Mouse (Mus musculus) left cerebral cortex, adult 18-20 months (tissue): ENCODE data around the gene Mrps17. TPM values are rescaled to one million over a fixed set of nuclear protein-coding genes. Genes with fewer than 3 reads are reported as not detected.

Experiments
- DNase-seq, 2 experiments: peaks; one replicate each; pipeline ENCODE4 v3.0.0; 2021 to 2022; ENCODE audit warnings: low spot score in 2 of 2, mixed read lengths in 1 of 2
- total RNA-seq, 2 experiments: library from RNA; stranded (reverse); gene quantifications; 2 replicates each; pipeline ENCODE4 v1.2.3; 2021

The Mrps17 gene
- total RNA-seq, 2 experiments from 2014 or later, result 72.8 to 81.5 TPM

- DNase-seq, result peak in 1 of 2 experiments; percentile 11
Measured at GRCm38 (mm10) chr5:129740976-129741375, 25.7 kb downstream of the Mrps17 start.

- DNase-seq, result no peak
Measured at GRCm38 (mm10) chr5:129742903-129743488, 27.7 kb downstream of the Mrps17 start.

DNA sequence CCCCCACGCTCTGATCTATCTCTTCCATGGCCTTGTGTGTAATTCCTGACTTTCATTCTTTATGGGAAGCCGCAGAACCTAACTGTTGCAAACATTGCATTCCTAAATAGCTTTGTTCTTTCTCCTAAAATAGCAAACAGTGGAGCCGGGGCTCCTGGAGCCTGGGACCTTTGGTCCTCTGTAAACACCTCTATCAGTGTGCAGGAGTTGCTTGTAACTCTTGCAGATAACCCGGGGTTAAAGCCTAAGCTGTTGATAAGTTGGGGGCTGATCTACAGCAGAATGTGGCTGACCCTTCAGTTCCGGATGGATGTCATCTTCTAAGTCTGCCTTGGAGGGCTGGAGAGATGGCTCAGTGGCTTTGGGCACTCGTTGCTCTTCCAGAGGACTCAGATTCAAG, 28.8 kb downstream of the Mrps17 start:
- DNase-seq, result no peak

DNA sequence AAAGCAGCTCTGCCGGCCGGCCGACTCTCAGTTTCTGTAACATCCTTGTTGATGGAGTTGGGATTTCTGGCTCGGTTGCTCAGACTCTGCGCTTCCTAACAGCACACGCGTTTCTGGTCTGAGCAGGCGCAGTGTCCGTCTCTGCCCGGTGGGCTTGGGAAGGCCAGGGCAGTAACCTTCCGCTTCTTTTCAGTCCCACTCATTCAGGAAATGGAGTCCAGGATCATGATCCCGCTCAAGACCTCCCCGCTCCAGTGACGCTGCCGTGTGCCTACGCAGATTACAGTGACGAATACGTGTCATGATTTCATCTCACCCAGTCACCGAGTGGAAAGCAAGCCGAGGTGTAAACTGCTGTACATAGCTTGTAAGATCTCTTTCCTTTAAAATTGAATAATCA, 41.6 kb downstream of the Mrps17 start:
- no peak for DNase-seq

DNA sequence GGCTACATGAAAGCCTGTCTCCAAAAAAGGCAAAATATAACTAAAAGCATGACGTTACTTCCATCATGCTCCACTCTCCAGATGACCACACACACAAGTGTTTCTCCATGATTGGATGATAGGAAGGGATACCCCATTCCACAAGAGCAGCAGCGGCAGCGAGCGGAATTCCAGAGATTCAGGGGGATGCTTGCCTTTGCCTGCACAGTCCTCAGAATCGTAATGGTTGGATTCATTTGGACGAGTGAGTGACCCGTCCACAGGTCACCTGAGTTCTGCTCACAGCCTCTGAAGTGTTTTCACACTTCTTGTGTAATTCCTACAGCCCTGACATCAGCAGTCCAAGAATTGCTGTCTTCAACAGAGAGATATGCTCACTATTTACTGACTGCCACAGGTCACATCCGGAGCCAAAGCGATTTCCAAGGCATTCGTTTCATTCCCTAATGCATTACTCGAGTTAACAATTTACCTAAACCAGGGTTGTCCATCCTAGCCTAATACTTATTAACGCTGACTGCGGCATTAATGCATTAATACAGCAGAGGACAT, 44.7 kb downstream of the Mrps17 start:
- DNase-seq, result no peak

- DNase-seq, result peak; percentile 33 to 34
Measured at GRCm38 (mm10) chr5:129761865-129762540, 46.7 kb downstream of the Mrps17 start.

DNA sequence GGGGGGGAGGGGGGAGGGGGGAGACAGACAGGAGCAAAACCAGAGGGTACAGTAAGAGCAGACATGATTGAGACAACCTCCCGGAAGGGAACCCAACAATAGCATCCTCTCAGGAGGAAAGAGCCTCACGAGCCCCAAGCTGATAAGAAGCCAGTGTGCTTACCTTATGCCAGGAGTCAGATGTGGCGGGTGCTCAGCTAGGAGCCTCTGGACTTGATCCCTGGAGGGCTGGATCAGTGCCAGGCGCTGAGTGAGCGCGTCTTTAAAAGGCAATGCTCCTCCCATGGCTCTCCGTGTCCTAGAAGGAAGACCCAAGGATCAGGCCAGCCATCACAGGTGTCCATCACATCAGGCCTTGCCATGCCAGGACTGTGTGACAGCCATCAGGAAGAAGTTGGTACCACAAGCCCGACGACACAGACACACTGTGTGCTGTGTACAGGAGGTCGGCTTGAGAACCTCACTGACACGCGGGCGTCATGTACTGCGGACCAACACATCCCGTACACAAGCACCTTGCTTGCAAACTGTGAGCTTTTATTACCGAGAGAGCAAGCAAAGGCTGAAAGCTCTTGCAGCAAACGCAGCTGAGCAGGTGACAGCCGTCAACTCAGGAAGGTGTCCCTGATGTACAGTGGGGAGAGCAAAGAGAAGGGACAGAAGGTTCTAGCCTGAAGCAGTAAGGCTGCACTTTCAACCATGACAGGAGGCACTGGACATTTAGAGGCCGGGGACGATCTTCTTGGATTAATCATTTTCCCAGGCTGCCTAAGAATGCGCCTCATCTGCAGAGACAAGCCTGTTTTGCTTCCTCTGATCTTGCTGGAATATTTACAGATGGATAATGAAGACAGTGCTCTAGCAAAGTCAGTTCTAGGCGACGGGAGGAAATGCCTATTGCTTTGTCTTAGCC, 55.4 kb downstream of the Mrps17 start:
- no peak for DNase-seq

Other genes with a start within 250 kb of the Mrps17 start
- 100 to 1,000 TPM in 1 of 2 experiments, 10 to 100 TPM in 1; 86.2 to 104 TPM for gene Sfswap, start 214.3 kb upstream of the Mrps17 start, total RNA-seq
- gene Mmp17, start 131.3 kb upstream of the Mrps17 start, total RNA-seq, result 100 to 1,000 TPM in 1 of 2 experiments, 10 to 100 TPM in 1; 98.9 to 104 TPM
- 1 to 10 TPM; 6.2 to 7.2 TPM for gene Zfp11, start 45.4 kb upstream of the Mrps17 start, total RNA-seq
- not detected for gene Sept14, start 7.0 kb upstream of the Mrps17 start, total RNA-seq
- gene Nipsnap2, start 9.6 kb downstream of the Mrps17 start, total RNA-seq, result 10 to 100 TPM; 77.7 to 81.8 TPM
- 10 to 100 TPM; 21.5 to 21.6 TPM for gene Psph, start 72.0 kb downstream of the Mrps17 start, total RNA-seq
- 10 to 100 TPM; 18.8 to 19.8 TPM for gene Sumf2, start 131.5 kb downstream of the Mrps17 start, total RNA-seq
- 100 to 1,000 TPM; 475 to 476 TPM for gene Chchd2, start 172.0 kb downstream of the Mrps17 start, total RNA-seq
- gene Zbed5, start 180.2 kb downstream of the Mrps17 start, total RNA-seq, result 1 to 10 TPM; 7.3 to 7.8 TPM
- 10 to 100 TPM; 11.0 to 16.6 TPM for gene Phkg1, start 183.1 kb downstream of the Mrps17 start, total RNA-seq
- gene Nupr1l, start 193.0 kb downstream of the Mrps17 start, total RNA-seq, result 1 to 10 TPM; 1.9 to 2.3 TPM
- gene Vkorc1l1, start 226.5 kb downstream of the Mrps17 start, total RNA-seq, result 10 to 100 TPM; 44.9 to 50.8 TPM